Mouse (Mus musculus) gastrocnemius, adult 2 months (tissue): ENCODE measurements around the gene Hivep2. TPM values are rescaled to one million over a fixed set of nuclear protein-coding genes. Genes with fewer than 3 reads are reported as not detected.
A peak's percentile ranks its signal among the peaks of the same experiment; 100 is the strongest.

Experiments
- DNase-seq: peaks from one replicate; pipeline ENCODE4 v3.0.0; 2022
- H3K27ac ChIP-seq: fragments of 200-600 bp; 2 replicates; pipeline ENCODE4 v1.8.1; 2022; ENCODE audit warnings: mild to moderate bottlenecking
- H3K4me3 ChIP-seq: fragments of 200-600 bp; 2 replicates; pipeline ENCODE4 v1.8.1; 2022; ENCODE audit warnings: mild to moderate bottlenecking, moderate library complexity
- CTCF ChIP-seq: fragments of 200-600 bp; IDR thresholded peaks from 2 replicates; pipeline ENCODE4 v1.8.1; 2022; ENCODE audit warnings: antibody characterized with exemption, mild to moderate bottlenecking, moderate library complexity
- intact Hi-C: fragments of 180-260 bp; cut with DNase I; formaldehyde crosslinking; loops from one replicate; pipeline ENCODE4 v1.15.1; 2025
- long read RNA-seq, 2 experiments: library from polyadenylated mRNA; stranded (forward); transcript quantifications; one replicate each; pipeline ENCODE4 v2.0.0; 2021
- total RNA-seq, 2 experiments: library from RNA; stranded (reverse); gene quantifications; 2 replicates each; pipeline ENCODE4 v1.2.3; 2021

The Hivep2 gene
- total RNA-seq, result 10 to 100 TPM; 40.5 to 42.0 TPM
- long read RNA-seq, experiment 1, full-length matches to known transcripts, result 1 of 9 reads
- long read RNA-seq, experiment 1, partial matches to known transcripts, result 1 of 9 reads
- long read RNA-seq, experiment 1, other reads (novel, unspliced or antisense), result 7 of 9 reads
- long read RNA-seq, experiment 2, partial matches to known transcripts, result 3 of 7 reads
- long read RNA-seq, experiment 2, other reads (novel, unspliced or antisense), result 4 of 7 reads

GRCm38 (mm10) chr10:13965974-13966829 is at the start of gene Hivep2:
Gene Hivep2 (plus strand): TSS chr10:13966075.
- H3K4me3 ChIP-seq, result peak within 1 kb of the TSS; percentile 95
- H3K27ac ChIP-seq, result peak within 1 kb of the TSS; percentile 99
- DNase-seq, result peak; percentile 84
- peak; percentile 38 for TF ChIP-seq CTCF
- intact Hi-C loops, result loop anchor here (5.0 kb wide), 3 partner anchors 99 to 231 kb away; partner anchors contain the start of gene Aig1

GRCm38 (mm10) chr10:13916645-13917342 is 49.1 kb upstream of the Hivep2 start:
- no peak overlapping the region; the same call in 1 of the 2 replicates for H3K27ac ChIP-seq
- DNase-seq, result peak; percentile 58
- intact Hi-C loops, result loop anchor here (10.0 kb wide), 1 partner anchor 278 kb away; no protein-coding TSS in a partner anchor
- peak overlapping the region; percentile 39 for H3K4me3 ChIP-seq
- no peak for TF ChIP-seq CTCF

GRCm38 (mm10) chr10:13921641-13922385 is 44.1 kb upstream of the Hivep2 start:
- no peak for DNase-seq
- no peak for TF ChIP-seq CTCF
- intact Hi-C loops, result no loop called here
- no peak overlapping the region for H3K4me3 ChIP-seq
- no peak overlapping the region for H3K27ac ChIP-seq

GRCm38 (mm10) chr10:13929306-13929705 is 36.6 kb upstream of the Hivep2 start:
- no peak overlapping the region for H3K4me3 ChIP-seq
- no peak for TF ChIP-seq CTCF
- intact Hi-C loops, result no loop called here
- no peak overlapping the region for H3K27ac ChIP-seq
- no peak for DNase-seq

- no peak for TF ChIP-seq CTCF
- Histone ChIP-seq H3K4me3 (no peak overlapping the region), H3K27ac (no peak overlapping the region)
- intact Hi-C loops, result no loop called here
- DNase-seq, result no peak
Measured at GRCm38 (mm10) chr10:13932147-13932546, 33.7 kb upstream of the Hivep2 start.

GRCm38 (mm10) chr10:13933320-13933719 is 32.6 kb upstream of the Hivep2 start:
- H3K27ac ChIP-seq, result no peak overlapping the region
- intact Hi-C loops, result no loop called here

GRCm38 (mm10) chr10:13935646-13936045 is 30.2 kb upstream of the Hivep2 start:
- H3K4me3 ChIP-seq, result no peak overlapping the region

More at GRCm38 (mm10) chr10:13933320-13933719, 32.6 kb upstream of the Hivep2 start:
- no peak for TF ChIP-seq CTCF
- no peak overlapping the region for H3K4me3 ChIP-seq
- DNase-seq, result no peak

GRCm38 (mm10) chr10:13941406-13941805 is 24.5 kb upstream of the Hivep2 start:
- no peak overlapping the region for H3K4me3 ChIP-seq
- intact Hi-C loops, result no loop called here
- H3K27ac ChIP-seq, result no peak overlapping the region
- no peak for TF ChIP-seq CTCF
- no peak for DNase-seq

More at GRCm38 (mm10) chr10:13935646-13936045, 30.2 kb upstream of the Hivep2 start:
- intact Hi-C loops, result no loop called here
- no peak for DNase-seq
- no peak overlapping the region for H3K27ac ChIP-seq
- no peak for TF ChIP-seq CTCF

- intact Hi-C loops, result no loop called here
- no peak for TF ChIP-seq CTCF
- Histone ChIP-seq H3K4me3 (no peak overlapping the region), H3K27ac (no peak overlapping the region)
- DNase-seq, result no peak
Measured at GRCm38 (mm10) chr10:13943706-13944105, 22.2 kb upstream of the Hivep2 start.

- no peak overlapping the region for H3K4me3 ChIP-seq
- no peak for TF ChIP-seq CTCF
- intact Hi-C loops, result no loop called here
- no peak for DNase-seq
- H3K27ac ChIP-seq, result no peak overlapping the region
Measured at GRCm38 (mm10) chr10:13946498-13946897, 19.4 kb upstream of the Hivep2 start.

- DNase-seq, result no peak
- intact Hi-C loops, result no loop called here
- no peak overlapping the region for H3K4me3 ChIP-seq
Measured at GRCm38 (mm10) chr10:13962965-13963364, 2.9 kb upstream of the Hivep2 start.

GRCm38 (mm10) chr10:13963908-13964500 is 1.9 kb upstream of the Hivep2 start:
- no peak for TF ChIP-seq CTCF
- Histone ChIP-seq H3K27ac (peak overlapping the region; percentile 99), H3K4me3 (peak overlapping the region; percentile 95)
- DNase-seq, result no peak
- intact Hi-C loops, result no loop called here

More at GRCm38 (mm10) chr10:13962965-13963364, 2.9 kb upstream of the Hivep2 start:
- H3K27ac ChIP-seq, result peak overlapping the region; percentile 99
- no peak for TF ChIP-seq CTCF
